Mouse (Mus musculus): ENCODE measurements around the gene Kat6b.

GRCm38 (mm10) chr14:21602937-21603336 is 121.7 kb downstream of the Kat6b start:
- TF ChIP-seq CTCF (IDR thresholded peaks at IDR 0.05; ENCODE audit: control insufficient read depth, insufficient read depth, low read length) (no peak), POLR2A (IDR thresholded peaks at IDR 0.05; ENCODE audit: borderline replicate concordance, control insufficient read depth, low read depth, low read length) (no peak)

Data from bone marrow, adult 2 months (tissue).